Mouse (Mus musculus) naive thymus-derived CD4-positive, alpha-beta T cell, adult 2 months (primary cell): Measurements from ENCODE around the gene Elp4.
A peak's percentile ranks its signal among the peaks of the same experiment; 100 is the strongest.

Experiments
- DNase-seq: peaks from one replicate; pipeline ENCODE4 v3.0.0-alpha.2; 2011; ENCODE audit warnings: low read depth

Gene Elp4

DNA sequence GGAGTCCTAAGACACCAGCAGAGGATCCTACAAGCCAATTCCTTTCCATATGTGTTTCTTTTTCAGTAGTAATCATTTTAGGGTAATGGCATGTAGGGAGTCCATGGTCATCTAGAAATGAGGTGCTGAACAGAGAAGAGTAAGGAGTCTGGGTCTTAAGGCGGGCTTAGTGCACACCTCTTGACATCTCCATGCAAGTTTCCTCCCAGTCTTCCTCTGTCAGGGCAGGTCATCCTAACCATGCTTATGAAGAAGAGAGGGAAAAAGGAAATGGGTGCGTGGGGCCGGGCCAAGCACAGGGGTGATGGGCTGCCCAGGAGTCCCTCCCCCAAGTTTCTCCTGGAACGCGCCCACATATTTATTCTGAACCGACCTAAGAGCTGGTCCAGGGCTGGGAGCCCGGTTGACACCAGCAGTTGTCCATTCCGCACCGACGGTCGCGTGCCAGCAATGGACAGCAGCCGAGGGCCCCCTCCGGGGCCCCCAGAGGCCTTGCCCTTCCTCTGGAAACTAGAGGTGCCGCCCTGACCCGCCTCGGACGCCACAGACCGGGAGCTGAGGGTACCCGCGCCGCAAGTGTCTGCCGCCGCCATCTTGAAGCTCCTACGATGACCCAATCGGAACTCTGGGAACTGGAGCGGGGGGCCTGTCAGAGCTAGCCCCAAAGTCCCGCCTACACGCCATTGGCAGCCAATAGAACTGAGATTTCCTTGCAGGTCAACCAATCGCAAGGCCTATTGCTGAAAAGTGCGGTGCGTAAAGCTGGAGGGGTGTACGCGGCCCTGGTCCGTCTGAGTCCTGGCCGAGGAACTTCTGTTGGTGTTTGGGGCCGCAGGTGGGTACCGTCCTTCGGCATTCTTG lies at the start of gene Elp4, which contains the start of gene Immp1l:
Elp4 (minus strand) TSS at position 669 of the 861 bp plus-strand sequence.
Immp1l (plus strand) TSS at position 743 of the 861 bp plus-strand sequence.
- peak; percentile 98 for DNase-seq

DNA sequence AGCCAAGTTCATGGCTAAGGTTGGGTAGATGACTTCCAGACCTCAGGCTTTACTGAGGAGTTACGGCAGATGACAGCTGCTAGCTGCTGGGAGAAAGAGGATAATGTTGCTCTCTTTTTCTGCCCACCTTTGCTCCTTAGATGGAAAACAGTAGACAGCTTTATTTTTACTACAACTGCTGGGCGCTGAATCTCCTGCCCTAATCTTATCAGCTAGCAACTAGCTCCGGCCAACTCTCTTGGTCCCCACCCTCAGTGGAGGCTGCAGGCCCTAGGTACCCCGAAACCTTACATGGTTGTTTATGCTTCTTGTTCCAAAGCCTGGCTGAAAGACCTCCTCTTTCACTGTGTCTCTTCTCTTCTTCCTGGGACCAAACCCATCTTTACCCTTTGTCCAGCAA lies 49.5 kb upstream of the Elp4 start:
- DNase-seq = no peak

DNA sequence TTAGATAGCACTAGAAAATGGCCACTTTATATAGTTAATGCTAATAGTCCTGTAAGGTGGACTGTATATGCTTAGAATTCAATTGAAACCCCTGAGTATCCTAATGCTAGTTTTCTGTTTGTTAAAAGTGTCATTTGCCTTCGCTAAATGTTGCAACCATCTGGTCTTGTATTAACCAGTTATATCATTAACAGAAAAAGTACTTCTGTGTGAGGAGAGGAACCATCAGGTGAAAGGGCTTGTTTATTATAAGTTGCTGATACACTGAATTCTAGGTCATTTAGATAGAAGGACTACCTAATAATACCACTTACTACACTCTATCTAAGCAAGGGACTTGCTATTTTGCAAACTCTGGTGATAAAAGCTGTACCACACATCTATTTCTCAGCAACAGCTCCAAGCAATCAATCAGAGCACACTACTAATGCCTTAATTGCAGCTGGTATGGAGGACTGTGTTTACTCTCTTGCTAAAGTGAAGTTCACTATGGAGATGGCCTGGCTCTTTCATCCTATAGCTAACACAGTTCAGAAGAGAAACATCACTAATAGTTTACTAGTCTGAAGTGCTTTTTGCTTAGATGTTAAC lies 47.1 kb upstream of the Elp4 start:
- DNase-seq = no peak

DNA sequence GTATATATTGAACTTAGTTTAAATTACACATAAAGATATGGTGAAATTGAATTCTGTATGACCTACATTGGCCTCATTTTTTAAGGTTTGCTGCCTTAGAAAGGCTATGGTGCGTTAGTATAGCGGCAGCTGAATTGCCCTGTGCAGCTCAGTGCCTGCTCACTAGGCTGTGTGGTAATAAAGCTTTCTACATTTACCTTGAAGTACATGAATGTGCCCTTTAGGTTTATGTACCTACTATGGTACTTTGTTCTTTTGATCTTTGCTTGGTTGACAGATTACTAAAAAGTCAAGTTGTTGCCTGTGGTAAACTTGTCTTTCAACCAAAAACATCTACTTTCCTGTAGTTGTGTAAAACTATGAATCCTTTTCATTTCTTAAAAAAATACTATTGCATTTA lies 45.8 kb upstream of the Elp4 start:
- no peak for DNase-seq

DNA sequence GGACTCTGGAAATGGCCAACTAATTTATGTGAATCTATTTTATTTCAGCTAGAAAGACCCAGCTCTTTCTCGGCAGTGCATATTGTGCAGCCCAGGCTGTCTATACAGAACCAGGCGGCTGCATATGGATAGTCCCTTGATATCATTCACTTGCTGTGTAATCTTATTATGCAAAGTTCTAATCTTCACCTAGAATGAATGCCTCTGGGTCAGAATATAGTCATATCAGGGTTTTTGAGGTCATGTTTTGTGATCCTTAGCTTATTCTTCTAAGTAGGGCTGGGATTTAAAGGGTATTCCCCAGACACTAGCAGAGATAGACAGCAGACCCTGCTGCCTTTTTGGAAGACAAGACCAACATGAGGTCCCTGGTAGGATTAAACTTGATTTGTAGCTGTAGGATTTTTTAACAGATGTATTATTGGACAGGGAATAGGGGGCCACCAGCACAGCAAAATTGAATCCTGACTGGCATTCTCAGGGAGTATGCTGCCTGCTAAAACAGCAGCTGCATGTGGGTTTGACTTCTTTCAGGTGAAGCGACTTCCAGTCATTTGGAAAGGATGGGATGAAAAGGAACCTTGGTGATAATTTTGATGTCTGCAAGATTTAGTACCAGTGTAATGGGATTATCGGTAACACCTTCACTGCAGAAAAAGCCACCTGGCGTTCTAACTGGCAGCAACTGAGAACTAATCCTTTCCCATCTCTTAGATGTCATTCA lies 13.4 kb upstream of the Elp4 start:
- no peak for DNase-seq

DNA sequence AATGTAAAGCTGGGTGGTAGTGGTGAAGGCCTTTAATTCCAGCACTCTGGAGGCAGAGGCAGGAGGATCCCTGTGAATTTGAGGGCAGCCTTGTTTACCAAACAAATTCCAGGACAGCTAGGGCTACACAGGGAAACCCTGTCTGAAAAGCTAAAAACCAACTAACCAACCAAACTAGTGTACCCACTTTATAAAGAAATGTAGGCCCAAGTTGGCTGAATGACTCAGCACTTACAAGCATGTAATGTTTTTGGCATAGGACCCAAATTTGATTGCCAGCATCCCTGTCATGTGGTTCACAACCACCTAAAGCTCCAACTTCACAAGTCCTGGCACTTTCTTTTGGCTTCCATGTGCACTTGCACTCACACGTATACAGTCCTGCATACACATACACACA lies 12.3 kb upstream of the Elp4 start:
- no peak for DNase-seq

DNA sequence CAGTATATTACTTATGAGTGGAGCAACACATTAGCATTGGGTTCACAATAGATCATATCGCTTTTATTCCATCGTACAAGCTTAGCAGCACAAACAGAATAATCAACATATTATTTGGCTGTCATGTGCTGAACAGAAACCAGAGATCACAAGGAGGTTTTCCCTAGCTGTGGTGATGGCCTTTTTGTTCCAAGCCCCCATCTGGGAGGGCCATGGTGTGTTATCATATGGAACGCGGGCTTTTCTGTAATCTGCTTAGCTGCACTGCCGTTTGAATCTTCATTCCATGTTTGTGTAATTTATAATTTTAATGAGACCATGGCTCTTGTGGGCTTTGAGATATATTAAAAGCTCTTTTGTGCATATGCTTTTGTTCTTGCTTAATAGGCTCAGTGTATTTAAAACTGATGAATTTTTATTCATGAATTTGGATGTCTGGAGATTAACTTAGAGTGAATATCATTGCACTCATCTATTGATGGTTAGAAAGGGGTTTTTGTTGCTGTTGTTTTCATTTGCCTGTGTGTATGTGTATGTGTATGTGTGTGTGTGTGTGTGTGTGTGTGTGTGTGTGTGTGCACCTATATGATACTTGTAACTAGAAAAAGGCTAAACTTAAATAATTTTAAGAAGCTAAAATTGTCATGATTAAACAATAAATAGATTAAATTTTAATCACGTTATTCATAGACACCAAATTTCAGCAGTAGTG lies 9.4 kb upstream of the Elp4 start:
- no peak for DNase-seq

DNA sequence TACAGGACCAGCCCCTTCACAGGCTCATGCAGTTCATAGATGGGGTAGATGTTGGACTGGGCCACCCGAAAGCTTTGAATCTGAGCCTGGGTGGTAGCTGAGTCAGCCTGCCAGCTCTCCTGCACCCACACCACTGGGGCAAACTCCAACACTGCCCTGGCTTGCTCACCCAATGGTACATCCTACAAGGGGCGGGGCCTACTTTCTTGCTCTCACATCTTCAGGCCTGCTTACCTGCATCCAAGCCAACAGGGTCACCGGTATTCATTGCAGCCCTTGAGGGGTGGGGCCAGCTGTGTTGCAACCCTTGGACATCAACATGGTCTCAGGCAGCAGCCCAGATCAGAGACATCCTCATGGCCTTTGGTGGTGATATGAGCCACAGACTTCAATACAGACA lies 6.2 kb upstream of the Elp4 start:
- DNase-seq = no peak

DNA sequence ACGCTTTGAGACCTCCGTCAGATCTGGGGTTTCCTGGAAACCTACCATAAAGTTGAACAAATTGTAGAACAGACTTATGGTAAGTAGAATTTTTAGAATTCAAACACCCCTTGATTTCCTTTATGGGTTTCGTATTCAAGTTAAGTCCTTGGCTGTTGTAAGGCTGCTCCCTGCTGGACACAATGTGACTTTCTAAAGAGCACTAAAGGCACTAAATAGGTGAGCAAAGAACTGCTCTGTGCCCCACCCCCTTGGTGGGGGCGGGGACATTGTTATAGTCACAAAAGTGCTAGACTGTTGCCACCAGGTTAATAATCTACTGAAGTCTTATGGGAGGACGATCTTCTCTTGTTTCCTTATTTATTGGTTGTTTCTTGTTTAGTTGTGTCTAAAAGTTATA lies 4.0 kb upstream of the Elp4 start:
- DNase-seq = peak; percentile 49

DNA sequence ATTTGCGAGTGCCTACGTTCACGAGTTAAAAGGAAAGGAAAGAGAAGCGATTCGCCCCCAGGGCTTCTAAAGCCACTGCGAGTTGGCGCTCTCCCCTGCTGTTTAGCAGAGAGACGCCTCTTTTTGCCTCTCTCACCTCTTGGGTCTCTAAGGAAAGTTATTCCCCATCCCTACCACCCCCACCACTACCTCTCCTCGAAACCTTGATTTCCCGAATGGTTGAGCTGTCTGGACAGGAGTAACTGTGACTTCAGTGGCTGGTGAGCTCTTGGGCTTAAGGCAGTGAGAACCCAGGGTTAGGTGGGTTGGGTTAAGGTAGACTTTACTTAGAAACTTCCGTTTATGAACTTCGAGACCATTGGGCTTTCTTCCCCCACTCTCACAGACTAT lies 388 bp upstream of the Elp4 start:
- no peak for DNase-seq

DNA sequence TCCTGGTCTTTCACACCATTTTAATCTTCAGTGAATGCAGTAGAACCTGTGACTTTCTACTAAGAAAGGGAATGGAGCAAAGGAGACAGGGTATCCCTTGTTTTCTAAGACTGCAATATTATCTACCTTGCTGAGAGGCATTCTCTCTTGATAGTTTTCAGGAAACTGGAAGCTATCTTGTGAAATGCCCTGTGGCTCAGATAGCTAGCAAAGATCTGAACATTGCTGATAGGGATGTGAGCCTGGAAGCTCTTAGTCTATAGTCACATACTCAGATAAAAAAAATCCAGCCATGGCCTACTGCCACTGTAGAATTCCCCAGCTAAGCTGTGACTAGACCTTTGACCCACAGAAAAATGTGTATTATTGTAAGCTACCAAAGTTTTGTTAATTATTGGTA lies 13.5 kb downstream of the Elp4 start:
- DNase-seq = no peak

DNA sequence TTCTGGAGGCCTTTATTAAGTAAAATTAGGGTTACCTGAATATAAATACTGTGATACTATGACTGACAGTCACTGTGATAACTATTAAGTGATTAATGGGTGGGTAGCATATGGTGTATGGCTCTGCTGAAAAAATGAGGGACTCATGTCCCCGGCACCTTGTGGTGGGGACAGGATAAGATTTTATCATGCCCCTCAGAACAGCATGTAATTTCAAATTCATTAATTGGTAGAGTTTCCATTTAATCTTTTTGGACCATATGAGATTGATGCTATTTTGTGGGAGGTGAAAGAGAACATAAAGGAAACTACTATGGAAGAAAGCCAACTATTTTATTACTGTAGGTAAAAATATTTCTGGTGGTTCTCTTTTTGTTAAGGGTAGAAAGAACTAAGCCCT lies 31.0 kb downstream of the Elp4 start:
- DNase-seq = no peak

DNA sequence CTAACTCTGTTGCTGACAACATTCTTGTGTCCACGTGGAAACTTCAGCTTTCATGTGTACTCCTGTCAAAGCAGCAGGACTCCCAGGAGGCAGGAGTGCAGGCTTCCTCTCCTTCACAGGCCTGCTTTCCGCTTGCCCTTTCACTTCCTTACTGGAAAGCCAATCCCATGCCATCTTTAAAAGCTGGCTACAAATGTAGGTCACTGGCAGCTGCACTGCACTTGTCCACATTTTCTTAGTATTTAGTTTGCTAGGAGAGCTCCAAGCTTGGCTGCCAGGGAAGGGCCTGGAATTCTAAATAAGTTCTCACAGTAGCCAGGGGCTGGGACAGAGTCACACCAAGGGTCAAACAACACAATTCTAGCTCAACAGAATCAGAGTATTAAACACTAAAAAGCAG lies 49.6 kb downstream of the Elp4 start:
- no peak for DNase-seq

DNA sequence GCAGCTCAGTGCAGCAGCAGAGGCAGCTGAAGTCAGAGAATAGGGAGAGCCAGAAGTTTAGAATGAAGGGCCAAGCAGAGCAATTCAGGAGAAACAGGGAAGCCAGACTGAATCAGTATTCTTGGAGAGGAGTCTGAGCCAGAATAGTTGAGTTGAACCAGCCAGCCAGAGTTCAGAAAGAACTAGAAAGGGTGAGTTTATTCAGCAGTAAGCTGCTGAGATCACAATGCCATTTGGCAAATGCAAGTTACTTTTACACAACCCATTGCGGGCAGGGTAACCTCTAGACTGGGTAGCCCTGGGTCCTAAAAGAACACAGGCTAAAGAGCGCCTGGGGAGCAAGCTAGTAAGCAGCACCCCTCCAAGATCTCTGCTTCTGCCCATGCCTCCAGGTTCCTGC lies 51.4 kb downstream of the Elp4 start:
- no peak for DNase-seq

DNA sequence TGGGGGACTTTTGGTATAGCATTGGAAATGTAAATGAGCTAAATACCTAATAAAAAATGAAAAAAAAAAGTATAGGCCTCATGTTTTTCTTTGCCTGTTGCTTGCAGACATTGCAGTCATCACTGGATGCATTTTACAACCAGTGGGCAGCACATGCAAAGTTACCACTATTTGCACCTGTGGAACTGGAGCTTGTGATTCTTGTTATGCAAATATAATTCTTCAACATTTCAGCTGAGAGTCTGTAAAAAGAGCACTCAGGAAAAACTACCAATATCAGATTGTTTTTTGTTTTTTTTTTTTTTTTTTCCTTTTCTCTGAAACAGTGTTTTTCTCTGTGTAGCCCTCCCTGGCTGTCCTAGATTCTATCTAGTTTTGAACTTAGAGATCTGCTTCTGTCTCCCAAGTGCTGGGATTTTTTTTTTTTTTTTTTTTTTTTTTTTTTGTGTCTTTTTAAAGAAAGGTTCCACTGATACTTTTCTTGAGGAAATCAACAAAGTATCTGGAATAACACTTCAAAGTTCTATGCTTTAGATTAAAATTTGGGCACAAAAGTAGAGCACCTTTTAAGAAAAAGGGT lies 52.6 kb downstream of the Elp4 start:
- DNase-seq = no peak

DNA sequence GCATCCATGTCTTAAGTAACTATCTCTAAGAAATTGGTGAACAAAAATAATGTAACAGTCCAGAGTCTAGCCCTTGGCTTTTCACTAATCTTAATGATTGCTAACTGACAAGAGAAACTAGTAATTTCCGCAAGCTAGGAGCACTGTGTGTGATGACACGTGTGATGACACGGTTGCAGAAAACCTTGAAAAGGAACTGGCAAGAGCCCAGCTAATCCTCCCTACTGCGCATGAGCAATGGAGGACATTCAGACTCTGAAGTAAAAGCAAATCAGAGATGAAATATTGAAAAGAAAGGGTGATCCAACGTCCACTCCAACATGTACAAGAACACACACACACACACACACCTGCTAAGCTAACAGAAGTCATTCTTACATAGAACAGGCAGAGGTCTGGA lies 61.2 kb downstream of the Elp4 start:
- no peak for DNase-seq

DNA sequence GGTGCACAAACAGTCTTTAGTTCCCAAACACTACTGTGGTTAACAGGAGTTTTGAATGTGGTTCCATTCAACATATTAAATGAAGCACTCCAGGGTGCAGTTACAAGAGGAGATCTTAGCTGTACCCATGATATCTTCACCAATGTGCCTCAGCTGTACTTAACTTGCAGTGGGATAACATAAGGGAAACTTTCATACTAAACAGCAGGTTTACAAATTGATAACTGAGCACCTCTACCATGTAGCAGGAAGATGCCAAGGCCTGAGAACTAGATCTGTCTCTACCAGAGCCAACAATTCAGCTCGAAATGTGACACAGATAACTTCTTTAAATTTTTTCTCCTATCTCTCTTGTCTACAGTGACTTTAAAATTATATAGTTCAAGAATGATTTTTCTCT lies 86.4 kb downstream of the Elp4 start:
- no peak for DNase-seq

DNA sequence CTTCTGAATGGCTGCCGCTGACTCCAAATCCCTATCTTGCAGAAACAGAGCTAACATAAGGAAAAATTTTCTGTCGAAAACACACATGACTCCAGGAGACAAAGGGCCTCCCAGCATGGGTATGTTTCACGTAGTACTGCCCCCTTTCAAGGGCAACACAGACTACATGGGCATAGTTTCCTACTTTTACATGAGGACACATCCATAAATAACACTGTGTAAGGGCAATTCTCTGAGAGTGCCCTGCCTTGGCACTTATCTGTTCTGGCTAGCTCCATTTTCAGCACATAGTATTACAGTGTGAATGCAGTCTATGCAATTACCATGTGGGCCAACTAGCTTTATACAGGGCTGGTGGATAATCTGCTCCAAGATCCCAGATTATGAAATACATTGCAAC lies 89.2 kb downstream of the Elp4 start:
- DNase-seq = no peak

DNA sequence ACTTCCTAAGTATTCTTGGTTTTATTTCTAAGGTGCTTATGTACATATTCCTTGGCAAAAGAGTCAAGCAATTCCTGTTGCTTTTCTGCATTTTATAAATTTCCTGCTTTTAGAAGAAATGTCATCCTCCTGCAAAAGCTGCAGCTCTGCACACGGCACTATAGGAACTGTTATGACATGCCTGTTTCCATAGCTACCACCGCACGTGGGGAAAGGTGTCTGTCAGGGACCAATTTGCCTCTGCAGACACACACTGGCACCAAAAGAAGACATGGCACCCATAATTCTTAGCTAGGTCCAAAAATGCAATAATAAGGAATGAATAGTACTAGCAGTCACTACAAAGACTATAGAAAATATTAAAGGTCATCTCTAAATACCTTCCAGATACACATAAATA lies 91.3 kb downstream of the Elp4 start:
- DNase-seq = no peak

DNA sequence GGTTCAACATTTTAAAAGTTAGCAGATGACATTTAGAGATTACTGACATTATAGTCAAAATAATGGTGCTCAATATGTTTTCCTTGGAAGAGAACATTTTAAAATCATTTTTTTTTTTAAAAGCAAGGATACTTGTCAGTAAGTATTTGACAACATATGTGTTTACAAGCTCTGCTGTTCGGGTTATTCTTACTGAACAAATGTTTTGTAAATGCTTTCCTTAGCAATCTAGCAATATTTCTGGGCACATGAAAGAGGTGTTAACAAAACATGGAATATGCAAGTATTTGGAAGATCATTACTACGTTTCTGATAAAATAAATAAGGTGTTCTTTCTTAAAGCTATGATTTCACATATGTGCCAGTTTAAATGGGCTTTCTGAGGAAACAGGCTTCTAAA lies 94.1 kb downstream of the Elp4 start:
- no peak for DNase-seq

DNA sequence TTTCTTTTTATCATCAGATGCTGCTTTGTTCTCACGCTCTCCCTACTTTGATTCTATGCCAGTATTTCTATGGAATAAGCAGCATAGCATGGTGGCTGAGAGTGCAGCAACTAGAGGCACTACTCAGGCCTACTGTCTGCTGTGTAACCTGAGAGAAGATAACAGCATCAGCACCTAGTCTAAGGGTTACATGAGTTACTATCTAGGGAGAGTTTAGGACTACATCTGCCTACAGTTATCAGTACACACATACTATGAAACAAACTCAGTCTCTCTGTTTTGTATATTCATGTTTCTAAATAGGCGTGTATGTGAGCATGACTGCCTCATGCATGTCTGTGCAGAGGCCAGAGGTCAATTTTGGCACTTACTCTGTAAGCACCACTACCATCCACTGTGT lies 97.8 kb downstream of the Elp4 start:
- no peak for DNase-seq

DNA sequence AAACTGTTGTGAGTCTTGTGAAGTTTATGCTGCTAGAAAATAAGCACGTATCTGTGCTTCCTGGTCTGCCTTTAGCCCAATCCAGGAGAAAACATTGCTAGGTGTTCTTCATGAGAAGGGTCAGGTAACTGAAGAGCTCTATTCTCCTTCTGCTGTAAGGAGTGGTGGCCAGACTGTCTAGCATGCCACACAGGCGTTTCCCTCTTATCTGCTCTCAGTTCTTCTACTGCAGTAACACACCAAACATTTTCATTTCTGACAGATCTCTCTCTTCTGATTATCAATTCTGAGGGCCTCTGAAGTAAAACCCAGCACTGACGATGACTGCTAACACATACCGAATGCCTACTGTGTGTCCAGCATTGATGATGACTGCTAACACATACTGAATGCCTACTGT lies 98.3 kb downstream of the Elp4 start:
- DNase-seq = no peak
